Mouse (Mus musculus): Measurements from ENCODE around the gene 1700067K01Rik. TPM values are rescaled to one million over a fixed set of nuclear protein-coding genes. Genes with fewer than 3 reads are reported as not detected.
"Not testable (repeated sequence)": the region's sequence is repeated elsewhere in the genome, so short reads cannot be mapped to it uniquely, and the experiment has no call there.

1700067K01Rik gene
- polyA plus RNA-seq, 1 experiment from 2014 or later = 0.89 TPM

GRCm38 (mm10) chr8:83980250-83980649 is 21.1 kb upstream of the 1700067K01Rik start:
- H3K9me3 ChIP-seq (replicated peaks; ENCODE audit: control insufficient read depth, low read length) = no peaks in the 10 kb centered on the region
- H3K27me3 ChIP-seq (ENCODE audit: control insufficient read depth, insufficient read depth, low read length) = no peaks in the 10 kb centered on the region
- peak overlapping the region; percentile 99 for H3K27ac ChIP-seq (ENCODE audit: low read length)
- 57% methylated on average over 1 of the region's 1 CpGs for WGBS
- H3K9ac ChIP-seq (ENCODE audit: low read length) = peak overlapping the region; percentile 63
- peak; percentile 96 for ATAC-seq (replicated peaks; ENCODE audit: extremely low read depth, insufficient read depth, low FRiP score)
- H3K36me3 ChIP-seq (ENCODE audit: control insufficient read depth, insufficient read depth) = peaks cover 22% of the 10 kb centered on the region
- no peak overlapping the region for H3K4me3 ChIP-seq (ENCODE audit: low read length)
- H3K4me2 ChIP-seq (ENCODE audit: low read depth, low read length) = peak overlapping the region; percentile 40; the same call in 1 of the 2 replicates
- H3K4me1 ChIP-seq (ENCODE audit: control insufficient read depth, insufficient read depth, low read length) = peaks cover 42% of the 10 kb centered on the region

GRCm38 (mm10) chr8:83980845-83981244 is 20.5 kb upstream of the 1700067K01Rik start:
- H3K4me3 ChIP-seq (ENCODE audit: low read length) = no peak overlapping the region
- ATAC-seq (replicated peaks; ENCODE audit: extremely low read depth, insufficient read depth, low FRiP score) = peak; percentile 85
- H3K4me2 ChIP-seq (ENCODE audit: low read depth, low read length) = peak overlapping the region; percentile 32; the same call in 1 of the 2 replicates
- H3K4me1 ChIP-seq (ENCODE audit: control insufficient read depth, insufficient read depth, low read length) = peaks cover 42% of the 10 kb centered on the region
- H3K36me3 ChIP-seq (ENCODE audit: control insufficient read depth, insufficient read depth) = peaks cover 26% of the 10 kb centered on the region
- H3K9ac ChIP-seq (ENCODE audit: low read length) = peak overlapping the region; percentile 47
- no peaks in the 10 kb centered on the region for H3K9me3 ChIP-seq (replicated peaks; ENCODE audit: control insufficient read depth, low read length)
- peak overlapping the region; percentile 99 for H3K27ac ChIP-seq (ENCODE audit: low read length)
- WGBS = 56% methylated on average over 8 of the region's 8 CpGs
- no peaks in the 10 kb centered on the region for H3K27me3 ChIP-seq (ENCODE audit: control insufficient read depth, insufficient read depth, low read length)

- no peak for ATAC-seq (replicated peaks; ENCODE audit: extremely low read depth, insufficient read depth, low FRiP score)
Observed at GRCm38 (mm10) chr8:83981533-83981932, 19.8 kb upstream of the 1700067K01Rik start.

GRCm38 (mm10) chr8:83982449-83982848 is 18.9 kb upstream of the 1700067K01Rik start:
- no peak for ATAC-seq (replicated peaks; ENCODE audit: extremely low read depth, insufficient read depth, low FRiP score)

More at GRCm38 (mm10) chr8:83981533-83981932, 19.8 kb upstream of the 1700067K01Rik start:
- Histone ChIP-seq H3K4me1 (ENCODE audit: control insufficient read depth, insufficient read depth, low read length) (peaks cover 39% of the 10 kb centered on the region), H3K9me3 (replicated peaks; ENCODE audit: control insufficient read depth, low read length) (no peaks in the 10 kb centered on the region), H3K27ac (ENCODE audit: low read length) (peak overlapping the region; percentile 99; the same call in 1 of the 2 replicates), H3K27me3 (ENCODE audit: control insufficient read depth, insufficient read depth, low read length) (no peaks in the 10 kb centered on the region), H3K9ac (ENCODE audit: low read length) (no peak overlapping the region), H3K4me3 (ENCODE audit: low read length) (no peak overlapping the region), H3K36me3 (ENCODE audit: control insufficient read depth, insufficient read depth) (peaks cover 33% of the 10 kb centered on the region), H3K4me2 (ENCODE audit: low read depth, low read length) (no peak overlapping the region)
- WGBS = 90% methylated on average over 7 of the region's 7 CpGs

DNA sequence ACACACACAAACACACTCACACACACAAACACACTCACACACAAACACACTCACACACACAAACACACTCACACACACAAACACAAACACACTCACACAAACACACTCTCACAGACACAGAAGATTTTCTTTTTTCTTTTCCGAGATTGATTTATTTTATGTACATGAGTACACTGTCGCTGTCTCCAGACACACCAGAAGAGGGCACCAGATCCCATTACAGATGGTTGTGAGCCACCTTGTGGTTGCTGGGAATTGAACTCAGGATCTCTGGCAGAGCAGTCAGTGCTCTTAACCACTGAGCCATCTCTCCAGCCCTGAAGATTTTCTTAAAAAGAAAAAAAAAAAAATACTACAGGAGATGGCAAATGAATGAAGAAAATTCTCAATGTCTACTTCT is 18.1 kb upstream of the 1700067K01Rik start:
- not testable (repeated sequence) for H3K9me3 ChIP-seq (replicated peaks; ENCODE audit: control insufficient read depth, low read length); H3K9ac ChIP-seq (ENCODE audit: low read length); ATAC-seq (replicated peaks; ENCODE audit: extremely low read depth, insufficient read depth, low FRiP score); H3K27ac ChIP-seq (ENCODE audit: low read length); H3K4me3 ChIP-seq (ENCODE audit: low read length); H3K27me3 ChIP-seq (ENCODE audit: control insufficient read depth, insufficient read depth, low read length); H3K4me2 ChIP-seq (ENCODE audit: low read depth, low read length)
- Histone ChIP-seq H3K4me1 (ENCODE audit: control insufficient read depth, insufficient read depth, low read length) (peaks cover 23% of the 10 kb centered on the region), H3K36me3 (ENCODE audit: control insufficient read depth, insufficient read depth) (peaks cover 45% of the 10 kb centered on the region)
- WGBS = 96% methylated on average over 2 of the region's 2 CpGs

More at GRCm38 (mm10) chr8:83982449-83982848, 18.9 kb upstream of the 1700067K01Rik start:
- Histone ChIP-seq H3K36me3 (ENCODE audit: control insufficient read depth, insufficient read depth) (peaks cover 40% of the 10 kb centered on the region), H3K4me2 (ENCODE audit: low read depth, low read length) (no peak overlapping the region), H3K27ac (ENCODE audit: low read length) (no peak overlapping the region), H3K27me3 (ENCODE audit: control insufficient read depth, insufficient read depth, low read length) (no peaks in the 10 kb centered on the region), H3K9ac (ENCODE audit: low read length) (no peak overlapping the region), H3K9me3 (replicated peaks; ENCODE audit: control insufficient read depth, low read length) (no peaks in the 10 kb centered on the region), H3K4me1 (ENCODE audit: control insufficient read depth, insufficient read depth, low read length) (peaks cover 31% of the 10 kb centered on the region), H3K4me3 (ENCODE audit: low read length) (no peak overlapping the region)
- whole genome bisulfite sequencing = 65% methylated on average over 4 of the region's 4 CpGs

DNA sequence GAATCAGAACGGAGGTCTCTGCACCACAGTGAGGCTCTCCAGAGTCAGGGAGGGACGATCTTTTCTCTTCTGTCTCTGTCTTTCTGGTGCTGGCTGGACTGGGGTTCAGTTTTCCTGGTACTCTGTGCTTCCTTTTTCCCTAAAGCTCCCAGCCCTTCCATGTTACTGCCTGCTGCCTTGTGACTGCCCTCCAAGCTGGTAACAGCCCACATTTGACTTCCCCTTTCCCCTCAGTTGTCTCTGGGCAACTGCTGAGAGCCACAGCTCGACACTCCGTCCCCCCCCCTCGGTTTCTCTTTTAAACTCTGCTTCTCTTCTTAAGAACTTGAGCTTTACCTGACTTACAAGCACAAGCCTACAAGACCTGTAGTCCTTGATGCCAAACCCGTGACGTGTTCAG is 12.1 kb upstream of the 1700067K01Rik start:
- WGBS = 82% methylated on average over 7 of the region's 7 CpGs
- ATAC-seq (replicated peaks; ENCODE audit: extremely low read depth, insufficient read depth, low FRiP score) = no peak
- no peaks in the 10 kb centered on the region for H3K4me1 ChIP-seq (ENCODE audit: control insufficient read depth, insufficient read depth, low read length)

DNA sequence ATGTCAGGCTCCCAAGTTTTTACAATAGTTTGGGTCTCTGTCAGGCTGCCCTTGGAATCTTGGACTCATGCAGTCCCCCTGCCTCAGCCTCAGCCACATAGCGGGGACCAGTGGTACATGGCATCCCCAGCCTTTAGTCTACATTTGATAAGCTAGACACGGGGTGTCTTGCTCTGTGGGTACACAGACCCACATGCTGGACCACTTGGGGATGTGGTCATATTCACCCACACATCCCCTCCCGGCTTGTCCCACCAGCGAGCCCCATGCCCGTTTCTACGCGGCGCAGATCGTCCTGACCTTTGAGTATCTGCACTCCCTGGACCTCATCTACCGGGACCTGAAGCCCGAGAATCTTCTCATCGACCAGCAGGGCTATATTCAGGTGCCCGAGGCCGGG is 11.1 kb upstream of the 1700067K01Rik start:
- Histone ChIP-seq H3K36me3 (ENCODE audit: control insufficient read depth, insufficient read depth) (peaks cover 76% of the 10 kb centered on the region), H3K9me3 (replicated peaks; ENCODE audit: control insufficient read depth, low read length) (no peaks in the 10 kb centered on the region), H3K9ac (ENCODE audit: low read length) (no peak overlapping the region), H3K27ac (ENCODE audit: low read length) (no peak overlapping the region), H3K4me1 (ENCODE audit: control insufficient read depth, insufficient read depth, low read length) (no peaks in the 10 kb centered on the region), H3K27me3 (ENCODE audit: control insufficient read depth, insufficient read depth, low read length) (no peaks in the 10 kb centered on the region), H3K4me2 (ENCODE audit: low read depth, low read length) (no peak overlapping the region), H3K4me3 (ENCODE audit: low read length) (no peak overlapping the region)
- 94% methylated on average over 14 of the region's 14 CpGs for WGBS
- no peak for ATAC-seq (replicated peaks; ENCODE audit: extremely low read depth, insufficient read depth, low FRiP score)

More for the DNA sequence above, 12.1 kb upstream of the 1700067K01Rik start:
- Histone ChIP-seq H3K27me3 (ENCODE audit: control insufficient read depth, insufficient read depth, low read length) (no peaks in the 10 kb centered on the region), H3K9me3 (replicated peaks; ENCODE audit: control insufficient read depth, low read length) (no peaks in the 10 kb centered on the region), H3K4me3 (ENCODE audit: low read length) (no peak overlapping the region), H3K27ac (ENCODE audit: low read length) (no peak overlapping the region), H3K9ac (ENCODE audit: low read length) (no peak overlapping the region), H3K4me2 (ENCODE audit: low read depth, low read length) (no peak overlapping the region), H3K36me3 (ENCODE audit: control insufficient read depth, insufficient read depth) (peaks cover 71% of the 10 kb centered on the region)

- WGBS = 73% methylated on average over 2 of the region's 2 CpGs
- ATAC-seq (replicated peaks; ENCODE audit: extremely low read depth, insufficient read depth, low FRiP score) = no peak
- peaks cover 57% of the 10 kb centered on the region for H3K36me3 ChIP-seq (ENCODE audit: control insufficient read depth, insufficient read depth)
Observed at GRCm38 (mm10) chr8:83992488-83992887, 8.8 kb upstream of the 1700067K01Rik start.

GRCm38 (mm10) chr8:83994030-83994429 is 7.3 kb upstream of the 1700067K01Rik start:
- Histone ChIP-seq H3K9me3 (replicated peaks; ENCODE audit: control insufficient read depth, low read length) (no peaks in the 10 kb centered on the region), H3K9ac (ENCODE audit: low read length) (no peak overlapping the region), H3K27me3 (ENCODE audit: control insufficient read depth, insufficient read depth, low read length) (no peaks in the 10 kb centered on the region), H3K27ac (ENCODE audit: low read length) (no peak overlapping the region), H3K36me3 (ENCODE audit: control insufficient read depth, insufficient read depth) (peaks cover 47% of the 10 kb centered on the region), H3K4me3 (ENCODE audit: low read length) (no peak overlapping the region), H3K4me2 (ENCODE audit: low read depth, low read length) (no peak overlapping the region), H3K4me1 (ENCODE audit: control insufficient read depth, insufficient read depth, low read length) (peaks cover 13% of the 10 kb centered on the region)
- whole genome bisulfite sequencing = 73% methylated on average over 3 of the region's 3 CpGs
- no peak for ATAC-seq (replicated peaks; ENCODE audit: extremely low read depth, insufficient read depth, low FRiP score)

More at GRCm38 (mm10) chr8:83992488-83992887, 8.8 kb upstream of the 1700067K01Rik start:
- Histone ChIP-seq H3K27me3 (ENCODE audit: control insufficient read depth, insufficient read depth, low read length) (no peaks in the 10 kb centered on the region), H3K27ac (ENCODE audit: low read length) (no peak overlapping the region), H3K9me3 (replicated peaks; ENCODE audit: control insufficient read depth, low read length) (no peaks in the 10 kb centered on the region), H3K9ac (ENCODE audit: low read length) (no peak overlapping the region), H3K4me1 (ENCODE audit: control insufficient read depth, insufficient read depth, low read length) (peaks cover 7% of the 10 kb centered on the region), H3K4me3 (ENCODE audit: low read length) (no peak overlapping the region), H3K4me2 (ENCODE audit: low read depth, low read length) (no peak overlapping the region)

All from heart, embryonic 16.5 days (tissue).